Mouse (Mus musculus) limb, embryonic 14.5 days (tissue): ENCODE measurements around the gene Pik3ca. TPM values are rescaled to one million over a fixed set of nuclear protein-coding genes. Genes with fewer than 3 reads are reported as not detected.

Experiments
- ATAC-seq: fragments of 200-750 bp; cut with Nextera tagmentation; 2 replicates; pipeline ENCODE4 v1.8.0; 2017; ENCODE audit warnings: low read depth, moderate number of reproducible peaks, moderate TSS enrichment; ENCODE audit not compliant: low FRiP score
- DNase-seq: peaks from one replicate; pipeline ENCODE4 v3.0.0-alpha.2; 2015; ENCODE audit warnings: low spot score
- H3K27ac ChIP-seq: fragments of 300-500 bp; sonication (generic); replicated peaks from 2 replicates; pipeline ENCODE4 v1.5.1; 2014; ENCODE audit warnings: low read depth, mild to moderate bottlenecking, low read length, moderate library complexity, mixed read lengths
- H3K27me3 ChIP-seq: fragments of 300-500 bp; sonication (generic); 2 replicates; pipeline ENCODE4 v1.6.1; 2014; ENCODE audit warnings: low read length, mixed read lengths; ENCODE audit not compliant: control insufficient read depth, insufficient read depth
- H3K36me3 ChIP-seq: fragments of 300-500 bp; sonication (generic); 2 replicates; pipeline ENCODE4 v1.6.1; 2014; ENCODE audit warnings: mild to moderate bottlenecking, low read length, moderate library complexity, mixed read lengths; ENCODE audit not compliant: control insufficient read depth, insufficient read depth
- H3K4me1 ChIP-seq: fragments of 300-500 bp; sonication (generic); 2 replicates; pipeline ENCODE4 v1.6.1; 2014; ENCODE audit warnings: antibody characterized with exemption, low read length, mixed read lengths; ENCODE audit not compliant: control insufficient read depth, insufficient read depth
- H3K4me2 ChIP-seq: fragments of 300-500 bp; sonication (generic); replicated peaks from 2 replicates; pipeline ENCODE4 v1.6.1; 2014; ENCODE audit warnings: low read depth, mild to moderate bottlenecking, low read length, moderate library complexity; ENCODE audit not compliant: severe bottlenecking
- H3K4me3 ChIP-seq: fragments of 300-500 bp; sonication (generic); replicated peaks from 2 replicates; pipeline ENCODE4 v1.5.1; 2014; ENCODE audit warnings: low read length
- H3K9ac ChIP-seq: fragments of 300-500 bp; sonication (generic); 2 replicates; pipeline ENCODE4 v1.6.1; 2014; ENCODE audit warnings: mild to moderate bottlenecking, low read depth, low read length, moderate library complexity; ENCODE audit not compliant: severe bottlenecking
- H3K9me3 ChIP-seq: fragments of 300-500 bp; sonication (generic); 2 replicates; pipeline ENCODE4 v1.6.1; 2016; ENCODE audit warnings: low read length; ENCODE audit not compliant: control insufficient read depth
- POLR2A ChIP-seq: fragments of 200-500 bp; IDR thresholded peaks from 2 replicates; pipeline ENCODE4 v1.8.0; 2012; ENCODE audit warnings: inconsistent platforms, mild to moderate bottlenecking, moderate library complexity, borderline replicate concordance; ENCODE audit not compliant: insufficient read depth, insufficient read length; ENCODE audit errors: extremely low read depth
- WGBS: fragments of 180-500 bp; shearing (Covaris S2); extraction: QIAGEN DNeasy Blood & Tissue Kit; methylation state at CpG from one replicate; pipeline ENCODE4 v1.1.7; 2014; 5-methylcytosine and 5-hydroxymethylcytosine counted together
- polyA plus RNA-seq, 2 experiments: library from polyadenylated mRNA; depleted of rRNA in 1 of 2; stranded (reverse) in 1 of 2; unstranded in 1 of 2; fragments of >200 nt; fragmentation: Nextera tagmentation in 1 of 2; extraction: Ambion mirVana in 1 of 2; gene quantifications; 2 replicates each; pipeline versions ENCODE4 v1.2.1 to v1.2.3; 2012 to 2014

Gene Pik3ca
- polyA plus RNA-seq, 2 experiments: 17.0 to 17.1 TPM

- Histone ChIP-seq H3K4me3 (no peak overlapping the region), H3K4me1 (no peaks in the 10 kb centered on the region), H3K9me3 (no peaks in the 10 kb centered on the region), H3K36me3 (peaks cover 40% of the 10 kb centered on the region), H3K27ac (no peak overlapping the region), H3K9ac (no peak overlapping the region), H3K4me2 (no peak overlapping the region), H3K27me3 (no peaks in the 10 kb centered on the region)
- no peak for TF ChIP-seq POLR2A
- WGBS: 85% methylated on average over 11 of the region's 11 CpGs
- DNase-seq: no peak
- no peak for ATAC-seq
Observed at GRCm38 (mm10) chr3:32436101-32436500, 38.6 kb downstream of the Pik3ca start.

GRCm38 (mm10) chr3:32437297-32437696, 39.8 kb downstream of the Pik3ca start:
- DNase-seq: no peak
- no peak for ATAC-seq
- Histone ChIP-seq H3K9me3 (no peaks in the 10 kb centered on the region), H3K36me3 (peaks cover 51% of the 10 kb centered on the region), H3K27me3 (no peaks in the 10 kb centered on the region), H3K4me1 (no peaks in the 10 kb centered on the region), H3K9ac (no peak overlapping the region), H3K27ac (no peak overlapping the region), H3K4me2 (no peak overlapping the region), H3K4me3 (no peak overlapping the region)
- WGBS: 97% methylated on average over 6 of the region's 6 CpGs
- TF ChIP-seq POLR2A: no peak

- 98% methylated on average over 6 of the region's 6 CpGs for WGBS
- DNase-seq (no peak), ATAC-seq (no peak)
- H3K4me2 ChIP-seq: no peak overlapping the region
- no peaks in the 10 kb centered on the region for H3K4me1 ChIP-seq
- H3K27me3 ChIP-seq: no peaks in the 10 kb centered on the region
- H3K27ac ChIP-seq: no peak overlapping the region
- H3K36me3 ChIP-seq: peaks cover 55% of the 10 kb centered on the region
- H3K9me3 ChIP-seq: no peaks in the 10 kb centered on the region
- H3K9ac ChIP-seq: no peak overlapping the region
- TF ChIP-seq POLR2A: no peak
- no peak overlapping the region for H3K4me3 ChIP-seq
Observed at GRCm38 (mm10) chr3:32437820-32438219, 40.3 kb downstream of the Pik3ca start.

- no peak for TF ChIP-seq POLR2A
- Histone ChIP-seq H3K36me3 (peaks cover 63% of the 10 kb centered on the region), H3K4me2 (no peak overlapping the region), H3K4me1 (no peaks in the 10 kb centered on the region), H3K4me3 (no peak overlapping the region), H3K9me3 (no peaks in the 10 kb centered on the region), H3K9ac (no peak overlapping the region), H3K27me3 (no peaks in the 10 kb centered on the region), H3K27ac (no peak overlapping the region)
- ATAC-seq (no peak), DNase-seq (no peak)
- WGBS: 92% methylated on average over 4 of the region's 4 CpGs
Observed at GRCm38 (mm10) chr3:32438716-32439115, 41.2 kb downstream of the Pik3ca start.

- H3K27ac ChIP-seq: no peak overlapping the region
- no peaks in the 10 kb centered on the region for H3K9me3 ChIP-seq
- H3K4me1 ChIP-seq: no peaks in the 10 kb centered on the region
- no peak for DNase-seq
- TF ChIP-seq POLR2A: no peak
- H3K27me3 ChIP-seq: no peaks in the 10 kb centered on the region
- H3K9ac ChIP-seq: no peak overlapping the region
- no peak for ATAC-seq
- no peak overlapping the region for H3K4me2 ChIP-seq
- H3K4me3 ChIP-seq: no peak overlapping the region
- H3K36me3 ChIP-seq: peaks cover 82% of the 10 kb centered on the region
Observed at GRCm38 (mm10) chr3:32441710-32442109, 44.2 kb downstream of the Pik3ca start.
